Mouse (Mus musculus) hindbrain, embryonic 10.5 days (tissue): ENCODE results near the gene Hip1r. TPM values are rescaled to one million over a fixed set of nuclear protein-coding genes. Genes with fewer than 3 reads are reported as not detected.
"Not testable (repeated sequence)": the region's sequence is repeated elsewhere in the genome, so short reads cannot be mapped to it uniquely, and the experiment has no call there.

Source experiments
- DNase-seq: peaks from one replicate; pipeline ENCODE4 v3.0.0-alpha.2; 2017; ENCODE audit warnings: low spot score
- H3K27ac ChIP-seq: fragments of 300-500 bp; sonication (generic); 2 replicates; pipeline ENCODE4 v1.5.1; 2016; ENCODE audit warnings: mild to moderate bottlenecking, moderate library complexity
- H3K27me3 ChIP-seq: fragments of 300-500 bp; sonication (generic); 2 replicates; pipeline ENCODE4 v1.6.1; 2016; ENCODE audit warnings: mild to moderate bottlenecking; ENCODE audit not compliant: poor library complexity, insufficient read depth, severe bottlenecking
- H3K36me3 ChIP-seq: fragments of 300-500 bp; sonication (generic); 2 replicates; pipeline ENCODE4 v1.6.1; 2016; ENCODE audit warnings: mild to moderate bottlenecking, moderate library complexity
- H3K4me1 ChIP-seq: fragments of 300-500 bp; sonication (generic); replicated peaks from 2 replicates; pipeline ENCODE4 v1.6.1; 2016; ENCODE audit warnings: mild to moderate bottlenecking
- H3K4me3 ChIP-seq: fragments of 300-500 bp; sonication (generic); 2 replicates; pipeline ENCODE4 v1.5.1; 2016; ENCODE audit warnings: mild to moderate bottlenecking, moderate library complexity
- H3K9me3 ChIP-seq: fragments of 300-500 bp; sonication (generic); 2 replicates; pipeline ENCODE4 v1.6.1; 2016; ENCODE audit warnings: mild to moderate bottlenecking, moderate library complexity
- WGBS: fragments of 180-500 bp; shearing (Covaris S2); methylation state at CpG from one replicate; pipeline ENCODE4 v1.1.7; 2016; 5-methylcytosine and 5-hydroxymethylcytosine counted together
- polyA plus RNA-seq: library from polyadenylated mRNA; unstranded; fragments of >200 nt; fragmentation: Nextera tagmentation; extraction: Ambion mirVana; gene quantifications from 2 replicates; pipeline ENCODE4 v1.2.1, GENCODE M21; 2016

The Hip1r gene
- polyA plus RNA-seq, 1 experiment from 2014 or later: 12.5 TPM

- H3K27me3 ChIP-seq, H3K36me3 ChIP-seq, DNase-seq, H3K4me3 ChIP-seq, H3K9me3 ChIP-seq, H3K27ac ChIP-seq: not testable (repeated sequence)
- 91% methylated on average over 7 of the region's 7 CpGs for WGBS
- peaks cover 34% of the 10 kb centered on the region for H3K4me1 ChIP-seq
Measured at GRCm38 (mm10) chr5:124052641-124053040, 79.2 kb downstream of the Hip1r start.

Other genes starting within 250 kb of the Hip1r start
- 104 and 125 TPM in 2 replicates for gene Rsrc2, start 224.2 kb upstream of the Hip1r start, polyA plus RNA-seq
- 31.0 and 43.3 TPM in 2 replicates for gene Kntc1, start 223.9 kb upstream of the Hip1r start, polyA plus RNA-seq
- gene Hcar2, start 108.1 kb upstream of the Hip1r start, polyA plus RNA-seq: 0.08 TPM in 1 of 2 replicates, not detected in the other
- not detected in 2 replicates for gene Hcar1, start 93.6 kb upstream of the Hip1r start, polyA plus RNA-seq
- gene Denr, start 66.5 kb upstream of the Hip1r start, polyA plus RNA-seq: 152 and 166 TPM in 2 replicates
- gene Gm43518, start 46.2 kb upstream of the Hip1r start, polyA plus RNA-seq: 1.9 and 2.7 TPM in 2 replicates
- gene Ccdc62, start 42.9 kb upstream of the Hip1r start, polyA plus RNA-seq: 5.1 and 6.6 TPM in 2 replicates
- 57.5 and 71.8 TPM in 2 replicates for gene Vps37b, start 58.6 kb downstream of the Hip1r start, polyA plus RNA-seq
- gene Abcb9, start 122.2 kb downstream of the Hip1r start, polyA plus RNA-seq: 1.3 and 1.9 TPM in 2 replicates
- 20.9 and 23.9 TPM in 2 replicates for gene Ogfod2, start 138.7 kb downstream of the Hip1r start, polyA plus RNA-seq
- 117 and 126 TPM in 2 replicates for gene Arl6ip4, start 142.5 kb downstream of the Hip1r start, polyA plus RNA-seq